Mouse (Mus musculus) kidney, embryonic 15.5 days (tissue): ENCODE measurements at regions not wholly inside any gene's neighbourhood (a gene's known extent, or its start where the extent isn't known, plus 50 kb on each side); places are given as distances from the start of the nearest gene placed in this dataset.

Source experiments
- ATAC-seq: fragments of 200-750 bp; cut with Nextera tagmentation; replicated peaks from 2 replicates; pipeline ENCODE4 v1.8.0; 2017; ENCODE audit warnings: moderate TSS enrichment; ENCODE audit not compliant: low FRiP score
- H3K27ac ChIP-seq: fragments of 300-500 bp; sonication (generic); 2 replicates; pipeline ENCODE4 v1.5.1; 2015; ENCODE audit warnings: mild to moderate bottlenecking, inconsistent platforms
- H3K27me3 ChIP-seq: fragments of 300-500 bp; sonication (generic); 2 replicates; pipeline ENCODE4 v1.6.1; 2015; ENCODE audit warnings: inconsistent platforms
- H3K36me3 ChIP-seq: fragments of 300-500 bp; sonication (generic); 2 replicates; pipeline ENCODE4 v1.6.1; 2015; ENCODE audit warnings: inconsistent platforms
- H3K4me1 ChIP-seq: fragments of 300-500 bp; sonication (generic); 2 replicates; pipeline ENCODE4 v1.6.1; 2015; ENCODE audit warnings: inconsistent platforms
- H3K4me2 ChIP-seq: fragments of 300-500 bp; sonication (generic); 2 replicates; pipeline ENCODE4 v1.6.1; 2015; ENCODE audit warnings: moderate library complexity, mild to moderate bottlenecking, inconsistent platforms
- H3K4me3 ChIP-seq: fragments of 300-500 bp; sonication (generic); replicated peaks from 2 replicates; pipeline ENCODE4 v1.5.1; 2015; ENCODE audit warnings: mild to moderate bottlenecking, inconsistent platforms
- H3K9ac ChIP-seq: fragments of 300-500 bp; sonication (generic); 2 replicates; pipeline ENCODE4 v1.6.1; 2015; ENCODE audit warnings: mild to moderate bottlenecking, inconsistent platforms
- H3K9me3 ChIP-seq: fragments of 300-500 bp; sonication (generic); replicated peaks from 2 replicates; pipeline ENCODE4 v1.6.1; 2016; ENCODE audit warnings: inconsistent platforms
- WGBS: fragments of 180-500 bp; shearing (Covaris S2); methylation state at CpG from one replicate; pipeline ENCODE4 v1.1.7; 2015; ENCODE audit warnings: mixed read lengths; 5-methylcytosine and 5-hydroxymethylcytosine counted together

- H3K4me3 ChIP-seq, result no peak overlapping the region
- H3K27me3 ChIP-seq, result no peaks in the 10 kb centered on the region
- 87% methylated on average over 1 of the region's 1 CpGs for WGBS
- no peaks in the 10 kb centered on the region for H3K36me3 ChIP-seq
- H3K9ac ChIP-seq, result no peak overlapping the region
- no peak for ATAC-seq
- H3K4me1 ChIP-seq, result no peaks in the 10 kb centered on the region
- no peaks in the 10 kb centered on the region for H3K9me3 ChIP-seq
- H3K27ac ChIP-seq, result no peak overlapping the region
- H3K4me2 ChIP-seq, result no peak overlapping the region
These were observed 303.3 kb upstream of the Gm12728 start for GRCm38 (mm10) chr4:105486376-105486775.

DNA sequence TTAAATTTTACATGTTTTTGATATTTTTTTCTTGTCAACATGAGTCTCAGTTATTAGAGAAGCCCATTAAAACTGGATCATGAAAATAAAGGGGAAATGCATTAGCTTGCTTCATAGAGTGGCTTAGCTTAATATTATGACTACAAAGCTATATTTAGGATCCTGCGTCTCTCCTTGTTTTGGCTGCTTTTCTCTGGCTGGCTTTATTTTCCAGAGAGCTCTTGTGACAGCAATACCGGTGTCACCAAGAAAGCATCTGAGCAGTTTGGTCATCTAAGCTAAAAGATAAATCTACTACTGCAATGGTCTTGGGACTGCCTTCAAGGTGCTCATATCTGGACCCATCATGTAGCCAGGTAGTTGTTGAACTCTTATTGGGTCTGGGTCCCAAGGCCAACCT is 293.5 kb upstream of the Gm12728 start:
- no peak overlapping the region for H3K9ac ChIP-seq
- H3K4me2 ChIP-seq, result no peak overlapping the region
- H3K27me3 ChIP-seq, result no peaks in the 10 kb centered on the region
- no peaks in the 10 kb centered on the region for H3K4me1 ChIP-seq
- no peaks in the 10 kb centered on the region for H3K9me3 ChIP-seq
- no peak for ATAC-seq
- no peak overlapping the region for H3K27ac ChIP-seq
- H3K4me3 ChIP-seq, result no peak overlapping the region
- 91% methylated on average over 2 of the region's 2 CpGs for WGBS
- H3K36me3 ChIP-seq, result no peaks in the 10 kb centered on the region

GRCm38 (mm10) chr4:105506190-105506589 is 283.5 kb upstream of the Gm12728 start:
- 75% methylated on average over 2 of the region's 2 CpGs for WGBS
- ATAC-seq, result no peak
- Histone ChIP-seq H3K9me3 (no peaks in the 10 kb centered on the region; the same call in 1 of the 2 replicates), H3K36me3 (no peaks in the 10 kb centered on the region), H3K4me3 (no peak overlapping the region), H3K4me1 (no peaks in the 10 kb centered on the region), H3K9ac (no peak overlapping the region), H3K4me2 (no peak overlapping the region), H3K27me3 (no peaks in the 10 kb centered on the region), H3K27ac (no peak overlapping the region)

GRCm38 (mm10) chr4:105507221-105507620 is 282.4 kb upstream of the Gm12728 start:
- Histone ChIP-seq H3K4me3 (no peak overlapping the region), H3K4me1 (no peaks in the 10 kb centered on the region), H3K27me3 (no peaks in the 10 kb centered on the region), H3K4me2 (no peak overlapping the region), H3K36me3 (no peaks in the 10 kb centered on the region), H3K9ac (no peak overlapping the region), H3K27ac (no peak overlapping the region), H3K9me3 (no peaks in the 10 kb centered on the region; the same call in 1 of the 2 replicates)
- ATAC-seq, result no peak
- 70% methylated on average over 7 of the region's 7 CpGs for WGBS

DNA sequence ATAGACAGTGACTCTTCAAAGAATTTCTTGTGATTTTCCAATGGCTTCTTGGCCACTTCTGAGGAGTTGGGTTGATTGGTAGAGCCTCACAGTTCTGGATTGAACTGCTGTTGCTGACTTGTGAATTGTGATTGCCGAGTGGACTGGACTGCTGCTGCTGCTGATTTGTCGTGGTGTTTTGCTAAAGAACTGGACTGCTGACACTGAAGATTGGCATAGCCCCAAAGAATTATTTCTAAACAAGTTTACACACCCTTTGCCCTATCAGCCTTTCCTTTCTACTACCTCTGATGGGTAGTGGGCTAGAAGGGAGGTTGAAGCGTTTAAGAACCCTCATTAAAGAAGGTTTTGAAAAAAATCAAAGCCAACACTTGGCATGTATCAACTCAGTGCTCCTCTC is 280.6 kb upstream of the Gm12728 start:
- peaks cover 10% of the 10 kb centered on the region; the same call in 1 of the 2 replicates for H3K4me1 ChIP-seq
- no peaks in the 10 kb centered on the region; the same call in 1 of the 2 replicates for H3K9me3 ChIP-seq
- no peak overlapping the region for H3K4me2 ChIP-seq
- ATAC-seq, result no peak
- H3K36me3 ChIP-seq, result no peaks in the 10 kb centered on the region
- no peak overlapping the region for H3K9ac ChIP-seq
- H3K27ac ChIP-seq, result no peak overlapping the region
- no peaks in the 10 kb centered on the region for H3K27me3 ChIP-seq
- no peak overlapping the region for H3K4me3 ChIP-seq
- 84% methylated on average over 3 of the region's 3 CpGs for WGBS

GRCm38 (mm10) chr4:105510406-105510805 is 279.3 kb upstream of the Gm12728 start:
- WGBS, result 82% methylated on average over 1 of the region's 1 CpGs
- no peak overlapping the region for H3K27ac ChIP-seq
- H3K9me3 ChIP-seq, result no peaks in the 10 kb centered on the region; the same call in 1 of the 2 replicates
- no peaks in the 10 kb centered on the region for H3K27me3 ChIP-seq
- no peaks in the 10 kb centered on the region for H3K36me3 ChIP-seq
- H3K4me3 ChIP-seq, result no peak overlapping the region
- no peak overlapping the region for H3K4me2 ChIP-seq
- peaks cover 10% of the 10 kb centered on the region; the same call in 1 of the 2 replicates for H3K4me1 ChIP-seq
- H3K9ac ChIP-seq, result no peak overlapping the region
- ATAC-seq, result no peak

DNA sequence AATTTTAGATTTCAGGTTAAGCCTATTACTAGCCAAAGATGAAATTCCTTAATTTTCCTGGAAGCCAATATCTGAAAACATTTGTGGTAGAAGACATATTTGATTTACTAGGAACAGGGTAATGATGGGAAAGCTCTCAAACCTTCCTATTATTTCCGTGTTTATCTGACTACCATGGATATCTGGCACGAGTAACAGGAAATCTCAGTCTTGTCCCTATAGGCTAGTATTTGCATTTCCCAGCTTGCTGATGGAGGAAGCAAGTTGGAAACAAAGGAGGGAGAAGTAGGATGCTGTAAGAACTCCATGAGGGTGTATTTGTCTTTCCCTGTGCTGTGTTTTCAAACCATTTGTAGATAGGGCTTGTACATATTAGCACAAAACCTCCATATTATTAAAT is 264.5 kb upstream of the Gm12728 start:
- no peak overlapping the region for H3K9ac ChIP-seq
- H3K4me3 ChIP-seq, result no peak overlapping the region
- no peaks in the 10 kb centered on the region for H3K27me3 ChIP-seq
- WGBS, result 70% methylated on average over 2 of the region's 2 CpGs
- no peaks in the 10 kb centered on the region for H3K9me3 ChIP-seq
- no peak overlapping the region for H3K4me2 ChIP-seq
- ATAC-seq, result no peak
- H3K27ac ChIP-seq, result no peak overlapping the region
- no peaks in the 10 kb centered on the region for H3K36me3 ChIP-seq
- H3K4me1 ChIP-seq, result no peaks in the 10 kb centered on the region

DNA sequence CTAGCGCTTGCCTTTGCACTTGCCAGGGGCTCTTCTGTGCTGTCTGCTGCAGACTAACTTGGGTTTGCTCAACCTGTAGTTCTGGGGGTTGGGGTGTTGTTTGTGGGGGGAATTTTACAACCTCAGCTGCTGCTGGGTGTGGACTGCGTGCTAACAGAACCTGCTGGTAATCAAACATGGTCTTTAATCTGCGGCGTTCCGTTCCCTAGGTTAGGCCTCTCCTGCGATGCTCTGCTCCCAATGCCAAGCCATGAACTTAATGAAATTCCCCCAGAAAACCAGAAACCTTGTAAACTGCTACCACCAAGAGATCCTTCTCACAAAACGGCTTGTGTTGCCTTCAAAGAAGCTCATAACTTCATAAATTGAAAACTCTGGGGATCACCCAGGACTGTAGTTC is 262.9 kb upstream of the Gm12728 start:
- Histone ChIP-seq H3K9ac (no peak overlapping the region), H3K4me1 (0 out of 2 replicates have a peak, but pooled peaks cover 2% of the 10 kb centered on the region), H3K36me3 (no peaks in the 10 kb centered on the region), H3K27ac (no peak overlapping the region), H3K4me3 (no peak overlapping the region), H3K27me3 (no peaks in the 10 kb centered on the region), H3K9me3 (no peaks in the 10 kb centered on the region), H3K4me2 (no peak overlapping the region)
- ATAC-seq, result no peak
- WGBS, result 88% methylated on average over 7 of the region's 7 CpGs

DNA sequence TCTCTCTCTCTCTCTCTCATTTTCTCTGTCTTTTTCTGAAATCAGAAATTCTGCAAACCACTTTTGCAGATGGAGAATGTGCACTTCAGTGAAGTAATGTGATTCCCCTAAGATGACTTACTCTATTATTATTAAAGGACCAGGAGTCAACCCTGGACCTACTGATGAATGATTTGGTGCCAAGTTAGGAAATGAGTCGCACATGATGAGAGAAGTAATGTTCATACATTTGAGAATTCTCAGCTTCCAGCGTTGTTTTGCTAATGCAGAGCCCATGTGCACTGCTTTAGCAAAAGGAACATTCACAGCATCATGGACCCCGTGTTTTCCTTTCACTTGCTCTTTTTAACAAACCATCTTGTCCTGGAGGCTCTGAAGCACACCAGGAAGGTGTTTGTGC is 262.4 kb upstream of the Gm12728 start:
- peaks cover 5% of the 10 kb centered on the region; the same call in 1 of the 2 replicates for H3K4me1 ChIP-seq
- no peaks in the 10 kb centered on the region for H3K9me3 ChIP-seq
- no peak overlapping the region for H3K9ac ChIP-seq
- no peak for ATAC-seq
- WGBS, result 77% methylated on average over 3 of the region's 3 CpGs
- no peaks in the 10 kb centered on the region for H3K36me3 ChIP-seq
- H3K4me2 ChIP-seq, result no peak overlapping the region
- H3K27me3 ChIP-seq, result no peaks in the 10 kb centered on the region
- H3K27ac ChIP-seq, result no peak overlapping the region
- no peak overlapping the region for H3K4me3 ChIP-seq

- Histone ChIP-seq H3K36me3 (no peaks in the 10 kb centered on the region), H3K4me1 (peaks cover 5% of the 10 kb centered on the region; the same call in 1 of the 2 replicates), H3K4me2 (no peak overlapping the region), H3K27ac (no peak overlapping the region), H3K9ac (no peak overlapping the region), H3K27me3 (no peaks in the 10 kb centered on the region), H3K4me3 (no peak overlapping the region), H3K9me3 (no peaks in the 10 kb centered on the region)
- WGBS, result 48% methylated on average over 16 of the region's 16 CpGs
- no peak for ATAC-seq
These were observed 257.8 kb upstream of the Gm12728 start for GRCm38 (mm10) chr4:105531651-105532425.

- H3K4me1 ChIP-seq, result peaks cover 7% of the 10 kb centered on the region; the same call in 1 of the 2 replicates
- no peak overlapping the region for H3K4me2 ChIP-seq
- WGBS, result 50% methylated on average over 6 of the region's 6 CpGs
- no peaks in the 10 kb centered on the region for H3K36me3 ChIP-seq
- no peak for ATAC-seq
- H3K9ac ChIP-seq, result no peak overlapping the region
- no peak overlapping the region for H3K4me3 ChIP-seq
- H3K27ac ChIP-seq, result no peak overlapping the region
- no peaks in the 10 kb centered on the region for H3K27me3 ChIP-seq
- no peaks in the 10 kb centered on the region for H3K9me3 ChIP-seq
These were observed 254.2 kb upstream of the Gm12728 start for GRCm38 (mm10) chr4:105535451-105535850.

DNA sequence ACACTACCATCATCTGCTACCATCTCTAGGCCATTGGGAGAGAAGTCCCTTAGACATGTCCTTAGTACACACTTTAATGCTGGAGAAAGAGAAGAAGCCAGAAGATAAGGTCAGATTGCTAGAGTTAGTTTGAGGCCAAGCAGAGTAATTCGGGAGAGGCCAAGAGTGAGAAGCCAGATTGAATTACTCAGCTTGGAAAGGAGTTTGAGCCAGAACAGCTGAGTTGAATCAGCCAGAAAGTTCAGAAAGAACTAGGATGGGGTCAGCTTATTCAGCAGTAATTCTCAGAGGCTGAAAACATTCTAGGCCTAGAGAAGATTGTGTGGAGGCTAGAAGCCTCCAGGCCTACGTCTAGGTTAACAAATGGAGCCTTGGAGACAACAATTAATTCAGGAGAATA is 244.2 kb upstream of the Gm12728 start:
- H3K36me3 ChIP-seq, result no peaks in the 10 kb centered on the region
- no peak for ATAC-seq
- H3K4me2 ChIP-seq, result no peak overlapping the region
- WGBS, result 35% methylated on average over 2 of the region's 2 CpGs
- H3K9ac ChIP-seq, result no peak overlapping the region
- no peak overlapping the region for H3K27ac ChIP-seq
- no peaks in the 10 kb centered on the region for H3K4me1 ChIP-seq
- H3K9me3 ChIP-seq, result no peaks in the 10 kb centered on the region
- H3K27me3 ChIP-seq, result no peaks in the 10 kb centered on the region
- no peak overlapping the region for H3K4me3 ChIP-seq
